Mouse (Mus musculus): ENCODE measurements around the gene Neurl4.

GRCm38 (mm10) chr11:69871822-69872221, 29.1 kb upstream of the Neurl4 start:
- no peak for TF ChIP-seq POLR2A (IDR thresholded peaks at IDR 0.05; ENCODE audit: insufficient read length, low read depth)
- no peak for TF ChIP-seq MYOG (IDR thresholded peaks at IDR 0.05; ENCODE audit: control insufficient read depth in 1 of 3, insufficient read depth in 1 of 3, insufficient read length in 2 of 3, low read depth in 2 of 3)
- no peak for TF ChIP-seq TCF12 (IDR thresholded peaks at IDR 0.05; ENCODE audit: insufficient read depth, poor library complexity, severe bottlenecking)
- no peak for TF ChIP-seq POLR2AphosphoS2 (IDR thresholded peaks at IDR 0.05; ENCODE audit: insufficient read length, low read depth)

Data from myocyte (in vitro differentiated cells).